Mouse (Mus musculus): ENCODE data around the gene Zfp101.

GRCm38 (mm10) chr17:33432019-33432946, 37.8 kb upstream of the Zfp101 start, which contains the start of gene Actl9:
- TF ChIP-seq POLR2AphosphoS2 (IDR thresholded peaks at IDR 0.05; ENCODE audit: insufficient read length, low read depth): no peak
- no peak for TF ChIP-seq MYOG (IDR thresholded peaks at IDR 0.05; ENCODE audit: control insufficient read depth in 1 of 3, insufficient read depth in 1 of 3, insufficient read length in 2 of 3, low read depth in 2 of 3)
- TF ChIP-seq MAX (IDR thresholded peaks at IDR 0.05; ENCODE audit: low read depth): no peak
